Mouse (Mus musculus) forebrain, embryonic 10.5 days (tissue): ENCODE measurements at regions not wholly inside any gene's neighbourhood (a gene's known extent, or its start where the extent isn't known, plus 50 kb on each side); places are given as distances from the start of the nearest gene placed in this dataset.

ENCODE experiments used
- DNase-seq: peaks from one replicate; pipeline ENCODE4 v3.0.0-alpha.2; 2017; ENCODE audit warnings: low spot score; ENCODE audit errors: extremely low spot score
- H3K27ac ChIP-seq: fragments of 300-500 bp; sonication (generic); 2 replicates; pipeline ENCODE4 v1.5.1; 2016; ENCODE audit warnings: mild to moderate bottlenecking
- H3K27me3 ChIP-seq: fragments of 300-500 bp; sonication (generic); 2 replicates; pipeline ENCODE4 v1.6.1; 2016; ENCODE audit warnings: mild to moderate bottlenecking; ENCODE audit not compliant: poor library complexity, severe bottlenecking
- H3K36me3 ChIP-seq: fragments of 300-500 bp; sonication (generic); replicated peaks from 2 replicates; pipeline ENCODE4 v1.6.1; 2016; ENCODE audit warnings: mild to moderate bottlenecking, moderate library complexity
- H3K4me1 ChIP-seq: fragments of 300-500 bp; sonication (generic); 2 replicates; pipeline ENCODE4 v1.6.1; 2016
- H3K4me3 ChIP-seq: fragments of 300-500 bp; sonication (generic); 2 replicates; pipeline ENCODE4 v1.5.1; 2016; ENCODE audit warnings: mild to moderate bottlenecking, moderate library complexity
- H3K9me3 ChIP-seq: fragments of 300-500 bp; sonication (generic); 2 replicates; pipeline ENCODE4 v1.6.1; 2016; ENCODE audit warnings: mild to moderate bottlenecking, moderate library complexity
- WGBS: fragments of 180-500 bp; shearing (Covaris S2); methylation state at CpG from one replicate; pipeline ENCODE4 v1.1.7; 2016; 5-methylcytosine and 5-hydroxymethylcytosine counted together

- Histone ChIP-seq H3K36me3 (no peaks in the 10 kb centered on the region), H3K27ac (no peak overlapping the region), H3K4me3 (no peak overlapping the region), H3K9me3 (no peaks in the 10 kb centered on the region), H3K27me3 (no peaks in the 10 kb centered on the region), H3K4me1 (peaks cover 10% of the 10 kb centered on the region)
- 83% methylated on average over 6 of the region's 6 CpGs for WGBS
- no peak for DNase-seq
Measured at GRCm38 (mm10) chr15:64534166-64534565, 283.3 kb upstream of the Gm21798 start.

- Histone ChIP-seq H3K4me3 (no peak overlapping the region), H3K9me3 (no peaks in the 10 kb centered on the region), H3K4me1 (peaks cover 10% of the 10 kb centered on the region), H3K27me3 (no peaks in the 10 kb centered on the region), H3K27ac (no peak overlapping the region), H3K36me3 (no peaks in the 10 kb centered on the region)
- 76% methylated on average over 2 of the region's 2 CpGs for whole genome bisulfite sequencing
- DNase-seq, result no peak
Measured at GRCm38 (mm10) chr15:64535160-64535559, 282.3 kb upstream of the Gm21798 start.

- whole genome bisulfite sequencing, result 87% methylated on average over 3 of the region's 3 CpGs
- no peaks in the 10 kb centered on the region for H3K27me3 ChIP-seq
- no peak overlapping the region for H3K27ac ChIP-seq
- no peaks in the 10 kb centered on the region for H3K4me1 ChIP-seq
- H3K36me3 ChIP-seq, result no peaks in the 10 kb centered on the region
- no peak overlapping the region for H3K4me3 ChIP-seq
- no peak for DNase-seq
- no peaks in the 10 kb centered on the region for H3K9me3 ChIP-seq
Measured at GRCm38 (mm10) chr15:64541395-64541794, 276.1 kb upstream of the Gm21798 start.

GRCm38 (mm10) chr15:64542250-64542901, 275.1 kb upstream of the Gm21798 start:
- Histone ChIP-seq H3K27me3 (no peaks in the 10 kb centered on the region), H3K36me3 (no peaks in the 10 kb centered on the region), H3K4me3 (no peak overlapping the region), H3K4me1 (no peaks in the 10 kb centered on the region), H3K27ac (no peak overlapping the region), H3K9me3 (no peaks in the 10 kb centered on the region)
- 90% methylated on average over 8 of the region's 8 CpGs for WGBS
- no peak for DNase-seq

GRCm38 (mm10) chr15:64542908-64543307, 274.6 kb upstream of the Gm21798 start:
- no peak overlapping the region for H3K27ac ChIP-seq
- WGBS, result 90% methylated on average over 1 of the region's 1 CpGs
- H3K9me3 ChIP-seq, result no peaks in the 10 kb centered on the region
- no peak overlapping the region for H3K4me3 ChIP-seq
- no peaks in the 10 kb centered on the region for H3K36me3 ChIP-seq
- H3K4me1 ChIP-seq, result no peaks in the 10 kb centered on the region
- no peaks in the 10 kb centered on the region for H3K27me3 ChIP-seq
- DNase-seq, result no peak

- no peak for DNase-seq
Measured at GRCm38 (mm10) chr15:64546035-64546434, 271.5 kb upstream of the Gm21798 start.

GRCm38 (mm10) chr15:64557540-64557939, 260.0 kb upstream of the Gm21798 start:
- Histone ChIP-seq H3K4me1 (no peaks in the 10 kb centered on the region), H3K27me3 (no peaks in the 10 kb centered on the region), H3K27ac (no peak overlapping the region), H3K4me3 (no peak overlapping the region), H3K36me3 (no peaks in the 10 kb centered on the region), H3K9me3 (no peaks in the 10 kb centered on the region)
- DNase-seq, result no peak
- 91% methylated on average over 2 of the region's 2 CpGs for WGBS

More at GRCm38 (mm10) chr15:64546035-64546434, 271.5 kb upstream of the Gm21798 start:
- Histone ChIP-seq H3K27me3 (no peaks in the 10 kb centered on the region), H3K4me3 (no peak overlapping the region), H3K36me3 (no peaks in the 10 kb centered on the region), H3K27ac (no peak overlapping the region), H3K4me1 (no peaks in the 10 kb centered on the region), H3K9me3 (no peaks in the 10 kb centered on the region)

GRCm38 (mm10) chr15:64558220-64558619, 259.3 kb upstream of the Gm21798 start:
- WGBS, result 85% methylated on average over 1 of the region's 1 CpGs
- H3K27ac ChIP-seq, result no peak overlapping the region
- H3K4me1 ChIP-seq, result no peaks in the 10 kb centered on the region
- DNase-seq, result no peak
- no peaks in the 10 kb centered on the region for H3K9me3 ChIP-seq
- H3K27me3 ChIP-seq, result no peaks in the 10 kb centered on the region
- H3K4me3 ChIP-seq, result no peak overlapping the region
- H3K36me3 ChIP-seq, result no peaks in the 10 kb centered on the region

GRCm38 (mm10) chr15:64562431-64563111, 254.9 kb upstream of the Gm21798 start:
- Histone ChIP-seq H3K27ac (no peak overlapping the region), H3K36me3 (no peaks in the 10 kb centered on the region), H3K4me1 (no peaks in the 10 kb centered on the region), H3K4me3 (no peak overlapping the region), H3K9me3 (no peaks in the 10 kb centered on the region), H3K27me3 (no peaks in the 10 kb centered on the region)
- no peak for DNase-seq
- 90% methylated on average over 3 of the region's 3 CpGs for WGBS

- WGBS, result 88% methylated on average over 3 of the region's 3 CpGs
Measured at GRCm38 (mm10) chr15:64564703-64565102, 252.8 kb upstream of the Gm21798 start.

GRCm38 (mm10) chr15:64576891-64577535, 240.5 kb upstream of the Gm21798 start:
- no peak for DNase-seq
- Histone ChIP-seq H3K4me1 (peaks cover 16% of the 10 kb centered on the region), H3K27ac (no peak overlapping the region), H3K4me3 (no peak overlapping the region), H3K27me3 (no peaks in the 10 kb centered on the region), H3K9me3 (no peaks in the 10 kb centered on the region), H3K36me3 (no peaks in the 10 kb centered on the region)
- 100% methylated on average over 1 of the region's 1 CpGs for WGBS

More at GRCm38 (mm10) chr15:64564703-64565102, 252.8 kb upstream of the Gm21798 start:
- no peak overlapping the region for H3K4me3 ChIP-seq
- no peaks in the 10 kb centered on the region for H3K36me3 ChIP-seq
- no peaks in the 10 kb centered on the region for H3K27me3 ChIP-seq
- no peak overlapping the region for H3K27ac ChIP-seq
- H3K9me3 ChIP-seq, result no peaks in the 10 kb centered on the region
- no peak for DNase-seq
- H3K4me1 ChIP-seq, result no peaks in the 10 kb centered on the region

GRCm38 (mm10) chr15:64578991-64579390, 238.5 kb upstream of the Gm21798 start:
- Histone ChIP-seq H3K36me3 (no peaks in the 10 kb centered on the region), H3K9me3 (no peaks in the 10 kb centered on the region), H3K4me1 (peaks cover 16% of the 10 kb centered on the region), H3K4me3 (no peak overlapping the region), H3K27me3 (no peaks in the 10 kb centered on the region), H3K27ac (0 out of 2 replicates have a peak overlapping the region, but pooled peaks have one; percentile 46)
- peak; percentile 25 for DNase-seq
- WGBS, result 30% methylated on average over 4 of the region's 4 CpGs

- H3K4me1 ChIP-seq, result peaks cover 16% of the 10 kb centered on the region
- no peak for DNase-seq
- H3K27ac ChIP-seq, result no peak overlapping the region
- H3K36me3 ChIP-seq, result no peaks in the 10 kb centered on the region
- H3K27me3 ChIP-seq, result no peaks in the 10 kb centered on the region
- H3K9me3 ChIP-seq, result no peaks in the 10 kb centered on the region
- 85% methylated on average over 1 of the region's 1 CpGs for WGBS
- H3K4me3 ChIP-seq, result no peak overlapping the region
Measured at GRCm38 (mm10) chr15:64580481-64580880, 237.0 kb upstream of the Gm21798 start.
